ENCODE assay signal across 16 mouse cellular contexts in the genomic region with DNA sequence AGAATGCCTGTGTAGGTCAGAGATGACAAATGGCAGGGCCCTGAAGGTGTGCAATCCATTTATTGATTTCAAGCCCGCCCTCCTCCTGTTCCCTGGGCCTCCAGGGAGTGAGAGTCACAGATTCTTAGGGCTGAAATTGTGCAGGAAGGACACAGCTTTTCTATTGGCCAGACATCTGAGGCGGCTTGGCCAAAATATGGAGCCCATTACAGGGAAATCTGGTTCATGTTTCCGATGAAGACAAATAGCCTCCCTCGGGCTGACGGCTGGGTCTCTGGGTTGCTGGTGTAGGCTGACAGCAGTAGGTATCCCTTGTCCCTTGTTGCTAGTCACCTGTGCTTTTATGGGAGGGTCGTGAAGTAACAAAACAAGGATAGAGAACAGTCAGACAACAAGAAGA.
"Had no signal": no experiment of that assay in that cellular context is flagged by ENCODE, and none has a peak within 500 bp of the region (broad histone marks: within the 10 kb centered on the region; RNA-seq: fewer than 3 reads in every experiment).

No protein-coding gene starts in this region.

- H3K36me3 ChIP-seq: limb, embryonic 15.5 days; liver, embryonic 12.5 days; midbrain, embryonic 12.5 days had no signal

- H3K27ac ChIP-seq: layer of hippocampus, adult 2 months; limb, embryonic 15.5 days; liver, embryonic 12.5 days; macrophage; midbrain, embryonic 12.5 days had no signal

- ATAC-seq: liver, embryonic 12.5 days had no signal

- H3K4me1 ChIP-seq: liver, embryonic 12.5 days; megakaryocyte, embryonic 14.5 days; midbrain, embryonic 12.5 days had no signal

- H3K4me2 ChIP-seq: limb, embryonic 15.5 days; liver, embryonic 12.5 days; lung, embryonic 14.5 days; midbrain, embryonic 12.5 days had no signal

- DNase-seq: kidney, adult 18-20 months; kidney, postnatal 10 days; kidney, postnatal 4 days; left cerebral cortex, postnatal 4 days; lung, embryonic 14.5 days; lung, postnatal 10 days; right cerebral cortex, postnatal 4 days; spleen, adult 18-20 months; thymus, adult 18-20 months; thymus, postnatal 25 days had no signal

- H3K9me3 ChIP-seq: limb, embryonic 15.5 days; liver, embryonic 12.5 days; midbrain, embryonic 12.5 days had no signal

- H3K9ac ChIP-seq: limb, embryonic 15.5 days; liver, embryonic 12.5 days; lung, embryonic 14.5 days; midbrain, embryonic 12.5 days had no signal

- H3K27me3 ChIP-seq: limb, embryonic 15.5 days; liver, embryonic 12.5 days; megakaryocyte, embryonic 14.5 days; midbrain, embryonic 12.5 days had no signal

- H3K4me3 ChIP-seq: layer of hippocampus, adult 2 months; limb, embryonic 15.5 days; liver, embryonic 12.5 days; megakaryocyte, embryonic 14.5 days; midbrain, embryonic 12.5 days had no signal
